Mouse (Mus musculus): ENCODE results near the gene Hint1.

- TF ChIP-seq CTCF (IDR thresholded peaks at IDR 0.05; ENCODE audit: extremely low read depth, insufficient read depth, low read length) (no peak), POLR2A (IDR thresholded peaks at IDR 0.05; ENCODE audit: extremely low read depth, insufficient read depth, low read length) (no peak)
Observed at GRCm38 (mm10) chr11:54867049-54867385, 834 bp downstream of the Hint1 start.

Measured in cortical plate, adult 2 months (tissue).